Mouse (Mus musculus): ENCODE data around the gene Olfr351. TPM values are rescaled to one million over a fixed set of nuclear protein-coding genes. Genes with fewer than 3 reads are reported as not detected.

Gene Olfr351
- total RNA-seq (2021): not detected
- long read RNA-seq, experiment 1: 0 reads
- long read RNA-seq, experiment 2: 0 reads

- DNase-seq (ENCODE audit: low spot score in 2 of 2): no peak
Measured at GRCm38 (mm10) chr2:36862560-36862959, at the start of gene Olfr351. Olfr351 (minus strand) TSS chr2:36862660.

- no peak for DNase-seq (ENCODE audit: low spot score in 2 of 2)
Measured at GRCm38 (mm10) chr2:36905380-36905779, 42.9 kb upstream of the Olfr351 start, which contains the start of gene Olfr354. Olfr354 (plus strand) TSS chr2:36905680.

GRCm38 (mm10) chr2:36897114-36897513, 34.7 kb upstream of the Olfr351 start:
- no peak for DNase-seq (ENCODE audit: low spot score in 2 of 2)

- DNase-seq (ENCODE audit: low spot score in 2 of 2): no peak
Measured at GRCm38 (mm10) chr2:36892836-36893235, 30.4 kb upstream of the Olfr351 start, which contains the start of gene Olfr353. Olfr353 (minus strand) TSS chr2:36892936.

DNA sequence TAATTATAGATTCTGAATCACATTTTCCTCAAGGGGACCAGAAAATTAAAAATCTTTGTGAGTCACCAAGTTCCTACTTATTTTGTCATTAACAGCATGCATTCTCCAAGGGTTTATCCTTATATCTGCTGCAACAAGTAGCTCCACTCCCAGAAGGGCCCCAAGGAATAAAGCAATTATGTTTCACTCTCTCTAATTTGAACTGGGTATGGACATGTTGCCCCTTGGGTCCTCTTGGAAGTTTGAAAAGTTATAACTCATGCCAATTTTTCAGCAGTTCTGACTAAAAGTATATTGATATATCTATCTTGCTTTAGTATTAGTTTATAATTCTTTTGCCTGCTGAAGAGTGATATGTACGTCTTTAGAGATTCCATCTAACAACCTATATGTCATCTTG, 5.7 kb upstream of the Olfr351 start, which contains the start of gene Olfr352:
TSS of gene Olfr352 (plus strand) at position 301 of the 400 bp plus-strand sequence.
- no peak for DNase-seq (ENCODE audit: low spot score in 2 of 2)

DNA sequence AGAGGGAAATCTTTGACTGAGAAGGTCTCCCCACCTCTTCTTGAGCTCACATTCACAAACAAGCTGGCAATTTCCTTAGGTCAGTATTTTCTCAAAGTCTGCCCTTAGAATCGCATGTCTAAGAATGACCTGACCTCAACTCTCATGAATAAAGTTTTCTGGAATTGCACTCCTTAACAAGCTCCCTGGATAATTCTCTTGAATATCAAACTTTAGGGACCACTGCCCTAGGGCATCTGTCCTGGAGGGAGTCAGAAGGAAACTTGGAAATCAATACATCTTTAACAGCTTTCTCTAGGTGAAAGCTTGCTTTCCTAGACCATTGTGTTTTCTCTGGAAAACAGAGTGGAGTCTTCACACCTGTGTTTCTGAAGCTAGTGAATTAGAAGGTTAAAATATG, 16.4 kb downstream of the Olfr351 start, which contains the start of gene Olfr350:
TSS of gene Olfr350 (plus strand) at position 301 of the 400 bp plus-strand sequence.
- DNase-seq (ENCODE audit: low spot score in 2 of 2): no peak

GRCm38 (mm10) chr2:36816932-36817331, 45.5 kb downstream of the Olfr351 start, which contains the start of gene Olfr3:
Olfr3 (minus strand) TSS chr2:36817032.
- DNase-seq (ENCODE audit: low spot score in 2 of 2): no peak

Other genes starting within 250 kb of the Olfr351 start
- not detected for gene Olfr345, start 222.6 kb downstream of the Olfr351 start, total RNA-seq (2021)
- not detected for gene Olfr346, start 176.9 kb downstream of the Olfr351 start, total RNA-seq (2021)
- gene Olfr347, start 130.8 kb downstream of the Olfr351 start, total RNA-seq (2021): not detected
- gene Olfr348, start 78.4 kb downstream of the Olfr351 start, total RNA-seq (2021): not detected
- gene Olfr50, start 72.1 kb downstream of the Olfr351 start, total RNA-seq (2021): not detected
- gene Olfr3, start 45.6 kb downstream of the Olfr351 start, total RNA-seq (2021): not detected
- not detected for gene Olfr350, start 16.4 kb downstream of the Olfr351 start, total RNA-seq (2021)
- not detected for gene Olfr352, start 5.8 kb upstream of the Olfr351 start, total RNA-seq (2021)
- not detected for gene Olfr353, start 30.3 kb upstream of the Olfr351 start, total RNA-seq (2021)
- not detected for gene Olfr354, start 43.0 kb upstream of the Olfr351 start, total RNA-seq (2021)
- gene Olfr355, start 66.2 kb upstream of the Olfr351 start, total RNA-seq (2021): not detected
- gene Olfr356, start 74.5 kb upstream of the Olfr351 start, total RNA-seq (2021): not detected
- gene Olfr357, start 131.2 kb upstream of the Olfr351 start, total RNA-seq (2021): not detected
- gene Olfr358, start 146.7 kb upstream of the Olfr351 start, total RNA-seq (2021): not detected
- gene Olfr360, start 203.1 kb upstream of the Olfr351 start, total RNA-seq (2021): not detected
- not detected for gene Olfr361, start 226.6 kb upstream of the Olfr351 start, total RNA-seq (2021)

Measured in gastrocnemius, postnatal 4 days (tissue).